Mouse (Mus musculus): Measurements from ENCODE around the gene Gm33543. TPM values are rescaled to one million over a fixed set of nuclear protein-coding genes. Genes with fewer than 3 reads are reported as not detected.

Gene Gm33543
- total and polyA plus RNA-seq, 2 experiments from 2014 or later, result 0.11 TPM; not detected in 1

GRCm38 (mm10) chr10:95790771-95791426, 51.8 kb downstream of the Gm33543 start:
- TF ChIP-seq CTCF (IDR thresholded peaks at IDR 0.05), result no peak
- Histone ChIP-seq H3K4me3 (ENCODE audit: low read depth, low read length) (no peak overlapping the region), H3K4me1 (ENCODE audit: insufficient read depth, low read length) (no peaks in the 10 kb centered on the region), H3K9ac (replicated peaks; ENCODE audit: low read length, poor library complexity, severe bottlenecking) (no peak overlapping the region), H3K27ac (ENCODE audit: low read depth, low read length) (no peak overlapping the region), H3K9me3 (ENCODE audit: low read length) (no peaks in the 10 kb centered on the region), H3K27me3 (ENCODE audit: insufficient read depth, low read length) (no peaks in the 10 kb centered on the region), H3K36me3 (ENCODE audit: insufficient read depth, low read length) (no peaks in the 10 kb centered on the region), H3K4me2 (ENCODE audit: low read depth, low read length, poor library complexity, severe bottlenecking) (no peak overlapping the region)
- DNase-seq (ENCODE audit: low spot score) (peak; percentile 33), ATAC-seq (ENCODE audit: low FRiP score) (peak; percentile 66; the same call in 1 of the 2 replicates)
- 50% methylated on average over 15 of the region's 15 CpGs for WGBS

GRCm38 (mm10) chr10:95787176-95787575, 55.6 kb downstream of the Gm33543 start:
- H3K4me3 ChIP-seq (ENCODE audit: low read depth, low read length), result no peak overlapping the region
- H3K36me3 ChIP-seq (ENCODE audit: insufficient read depth, low read length), result no peaks in the 10 kb centered on the region
- ATAC-seq (ENCODE audit: low FRiP score) (no peak), DNase-seq (ENCODE audit: low spot score) (no peak)
- no peak overlapping the region for H3K27ac ChIP-seq (ENCODE audit: low read depth, low read length)
- H3K9ac ChIP-seq (replicated peaks; ENCODE audit: low read length, poor library complexity, severe bottlenecking), result no peak overlapping the region
- H3K27me3 ChIP-seq (ENCODE audit: insufficient read depth, low read length), result no peaks in the 10 kb centered on the region
- no peak for TF ChIP-seq CTCF (IDR thresholded peaks at IDR 0.05)
- no peaks in the 10 kb centered on the region for H3K4me1 ChIP-seq (ENCODE audit: insufficient read depth, low read length)
- H3K9me3 ChIP-seq (ENCODE audit: low read length), result no peaks in the 10 kb centered on the region
- H3K4me2 ChIP-seq (ENCODE audit: low read depth, low read length, poor library complexity, severe bottlenecking), result no peak overlapping the region
- 92% methylated on average over 2 of the region's 2 CpGs for WGBS

GRCm38 (mm10) chr10:95784837-95785236, 57.9 kb downstream of the Gm33543 start:
- no peak for DNase-seq (ENCODE audit: low spot score)
- Histone ChIP-seq H3K27ac (ENCODE audit: low read depth, low read length) (no peak overlapping the region), H3K36me3 (ENCODE audit: insufficient read depth, low read length) (no peaks in the 10 kb centered on the region), H3K27me3 (ENCODE audit: insufficient read depth, low read length) (no peaks in the 10 kb centered on the region), H3K4me2 (ENCODE audit: low read depth, low read length, poor library complexity, severe bottlenecking) (no peak overlapping the region), H3K4me1 (ENCODE audit: insufficient read depth, low read length) (no peaks in the 10 kb centered on the region), H3K9ac (replicated peaks; ENCODE audit: low read length, poor library complexity, severe bottlenecking) (no peak overlapping the region), H3K4me3 (ENCODE audit: low read depth, low read length) (no peak overlapping the region), H3K9me3 (ENCODE audit: low read length) (no peaks in the 10 kb centered on the region)
- 46% methylated on average over 7 of the region's 7 CpGs for WGBS
- ATAC-seq (ENCODE audit: low FRiP score), result no peak
- no peak for TF ChIP-seq CTCF (IDR thresholded peaks at IDR 0.05)

GRCm38 (mm10) chr10:95780881-95781600, 61.7 kb downstream of the Gm33543 start:
- Histone ChIP-seq H3K36me3 (ENCODE audit: insufficient read depth, low read length) (no peaks in the 10 kb centered on the region), H3K4me1 (ENCODE audit: insufficient read depth, low read length) (no peaks in the 10 kb centered on the region), H3K9ac (replicated peaks; ENCODE audit: low read length, poor library complexity, severe bottlenecking) (no peak overlapping the region), H3K4me2 (ENCODE audit: low read depth, low read length, poor library complexity, severe bottlenecking) (no peak overlapping the region), H3K4me3 (ENCODE audit: low read depth, low read length) (no peak overlapping the region), H3K9me3 (ENCODE audit: low read length) (no peaks in the 10 kb centered on the region), H3K27me3 (ENCODE audit: insufficient read depth, low read length) (no peaks in the 10 kb centered on the region), H3K27ac (ENCODE audit: low read depth, low read length) (no peak overlapping the region)
- ATAC-seq (ENCODE audit: low FRiP score) (no peak), DNase-seq (ENCODE audit: low spot score) (no peak)
- 86% methylated on average over 8 of the region's 8 CpGs for WGBS
- TF ChIP-seq CTCF (IDR thresholded peaks at IDR 0.05), result no peak

- Histone ChIP-seq H3K9ac (replicated peaks; ENCODE audit: low read length, poor library complexity, severe bottlenecking) (no peak overlapping the region), H3K27ac (ENCODE audit: low read depth, low read length) (no peak overlapping the region), H3K4me3 (ENCODE audit: low read depth, low read length) (no peak overlapping the region), H3K27me3 (ENCODE audit: insufficient read depth, low read length) (no peaks in the 10 kb centered on the region), H3K9me3 (ENCODE audit: low read length) (no peaks in the 10 kb centered on the region), H3K36me3 (ENCODE audit: insufficient read depth, low read length) (no peaks in the 10 kb centered on the region), H3K4me2 (ENCODE audit: low read depth, low read length, poor library complexity, severe bottlenecking) (no peak overlapping the region), H3K4me1 (ENCODE audit: insufficient read depth, low read length) (no peaks in the 10 kb centered on the region)
- no peak for TF ChIP-seq CTCF (IDR thresholded peaks at IDR 0.05)
- DNase-seq (ENCODE audit: low spot score) (no peak), ATAC-seq (ENCODE audit: low FRiP score) (no peak)
- 91% methylated on average over 13 of the region's 13 CpGs for WGBS
Measured at GRCm38 (mm10) chr10:95779801-95780385, 62.8 kb downstream of the Gm33543 start.

GRCm38 (mm10) chr10:95778622-95779021, 64.1 kb downstream of the Gm33543 start:
- no peak for ATAC-seq (ENCODE audit: low FRiP score)
- H3K4me1 ChIP-seq (ENCODE audit: insufficient read depth, low read length), result no peaks in the 10 kb centered on the region
- 92% methylated on average over 8 of the region's 8 CpGs for WGBS

More at GRCm38 (mm10) chr10:95778622-95779021, 64.1 kb downstream of the Gm33543 start:
- no peak overlapping the region for H3K9ac ChIP-seq (replicated peaks; ENCODE audit: low read length, poor library complexity, severe bottlenecking)
- H3K36me3 ChIP-seq (ENCODE audit: insufficient read depth, low read length), result no peaks in the 10 kb centered on the region
- H3K27ac ChIP-seq (ENCODE audit: low read depth, low read length), result no peak overlapping the region
- H3K4me2 ChIP-seq (ENCODE audit: low read depth, low read length, poor library complexity, severe bottlenecking), result no peak overlapping the region
- H3K4me3 ChIP-seq (ENCODE audit: low read depth, low read length), result no peak overlapping the region
- DNase-seq (ENCODE audit: low spot score), result no peak
- no peaks in the 10 kb centered on the region for H3K9me3 ChIP-seq (ENCODE audit: low read length)
- TF ChIP-seq CTCF (IDR thresholded peaks at IDR 0.05), result no peak
- H3K27me3 ChIP-seq (ENCODE audit: insufficient read depth, low read length), result no peaks in the 10 kb centered on the region
